Mouse (Mus musculus): Measurements from ENCODE around the gene Tmem191c.
A peak's percentile ranks its signal among the peaks of the same experiment; 100 is the strongest.
"Not testable (repeated sequence)": the region's sequence is repeated elsewhere in the genome, so short reads cannot be mapped to it uniquely, and the experiment has no call there.

Tmem191c gene

GRCm38 (mm10) chr16:17275721-17276120, at the start of gene Tmem191c:
Tmem191c (plus strand) TSS chr16:17276077.
- DNase-seq (ENCODE audit: low spot score): no peak

GRCm38 (mm10) chr16:17226496-17226895, 49.4 kb upstream of the Tmem191c start:
- DNase-seq (ENCODE audit: low spot score): no peak

GRCm38 (mm10) chr16:17231523-17231922, 44.4 kb upstream of the Tmem191c start:
- DNase-seq (ENCODE audit: low spot score): not testable (repeated sequence)

GRCm38 (mm10) chr16:17232794-17233701, 42.8 kb upstream of the Tmem191c start, which contains the start of gene Hic2:
Hic2 (plus strand) TSS chr16:17233572.
- DNase-seq (ENCODE audit: low spot score): peak; percentile 92

GRCm38 (mm10) chr16:17233702-17234498, 42.0 kb upstream of the Tmem191c start:
- no peak for DNase-seq (ENCODE audit: low spot score)

DNA sequence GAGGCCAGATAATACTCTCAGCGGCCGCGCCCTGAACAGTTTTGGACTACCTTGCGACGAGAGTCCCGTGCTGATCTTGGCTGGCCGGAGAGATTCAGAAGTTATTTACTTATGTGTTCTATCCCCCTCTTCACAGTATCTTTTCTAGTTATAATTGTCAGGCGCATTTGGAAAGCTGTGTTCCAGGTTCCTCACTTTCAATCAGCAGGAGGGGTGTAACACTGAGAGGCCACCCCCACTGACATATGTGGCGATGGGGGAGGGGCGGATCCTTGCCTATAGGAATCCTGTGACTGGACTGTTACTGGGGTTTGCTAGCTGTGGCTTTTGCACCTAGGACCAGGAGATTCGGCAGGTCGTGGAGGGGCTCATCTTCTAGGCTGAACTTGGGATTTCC, 41.4 kb upstream of the Tmem191c start:
- DNase-seq (ENCODE audit: low spot score): no peak

- DNase-seq (ENCODE audit: low spot score): no peak
Observed at GRCm38 (mm10) chr16:17234916-17235665, 40.8 kb upstream of the Tmem191c start.

GRCm38 (mm10) chr16:17237634-17238033, 38.2 kb upstream of the Tmem191c start:
- DNase-seq (ENCODE audit: low spot score): no peak

GRCm38 (mm10) chr16:17239409-17239808, 36.5 kb upstream of the Tmem191c start:
- DNase-seq (ENCODE audit: low spot score): no peak

DNA sequence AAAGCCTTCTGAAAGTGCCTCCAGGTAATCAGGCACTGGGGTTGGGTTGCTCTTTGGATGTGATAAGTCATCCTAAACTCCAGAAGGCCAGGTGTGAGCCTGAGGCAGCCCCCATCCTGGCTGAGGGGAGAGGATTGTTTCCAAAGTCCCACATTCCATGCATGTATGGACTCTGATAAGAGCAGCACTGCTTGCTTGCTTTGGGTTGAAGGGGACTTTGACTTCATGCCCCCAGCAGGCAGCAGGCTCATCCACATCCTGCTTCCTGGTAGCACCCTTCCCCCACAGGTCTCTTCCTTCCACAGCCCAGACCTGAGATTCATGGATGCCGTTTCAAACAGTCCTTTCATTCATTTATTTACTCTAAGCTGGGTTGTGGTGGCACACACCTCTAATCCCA, 32.1 kb upstream of the Tmem191c start:
- no peak for DNase-seq (ENCODE audit: low spot score)

DNA sequence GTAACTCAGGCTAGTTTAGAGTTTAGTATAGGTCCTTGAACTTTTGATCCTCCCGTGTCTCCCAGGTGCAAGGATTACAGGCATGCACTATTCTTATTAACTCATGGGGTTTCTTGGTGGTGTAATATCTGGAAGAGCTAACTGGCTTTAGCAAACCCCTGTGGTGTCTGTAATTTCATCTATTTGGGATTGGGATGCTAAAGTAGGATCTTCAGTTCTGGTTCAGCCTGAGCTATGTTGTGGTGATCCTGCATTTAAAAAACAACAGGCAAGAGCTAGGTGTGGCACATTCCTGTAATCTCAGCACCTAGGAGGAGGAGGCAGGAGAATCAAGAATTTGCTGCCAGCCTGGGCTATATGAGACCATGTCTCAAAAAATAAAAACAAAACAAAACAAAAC, 30.9 kb upstream of the Tmem191c start:
- DNase-seq (ENCODE audit: low spot score): no peak

- DNase-seq (ENCODE audit: low spot score): no peak
Observed at GRCm38 (mm10) chr16:17247727-17248126, 28.1 kb upstream of the Tmem191c start.

GRCm38 (mm10) chr16:17249135-17249534, 26.7 kb upstream of the Tmem191c start:
- DNase-seq (ENCODE audit: low spot score): no peak

GRCm38 (mm10) chr16:17251539-17251938, 24.3 kb upstream of the Tmem191c start:
- peak; percentile 84 for DNase-seq (ENCODE audit: low spot score)

DNA sequence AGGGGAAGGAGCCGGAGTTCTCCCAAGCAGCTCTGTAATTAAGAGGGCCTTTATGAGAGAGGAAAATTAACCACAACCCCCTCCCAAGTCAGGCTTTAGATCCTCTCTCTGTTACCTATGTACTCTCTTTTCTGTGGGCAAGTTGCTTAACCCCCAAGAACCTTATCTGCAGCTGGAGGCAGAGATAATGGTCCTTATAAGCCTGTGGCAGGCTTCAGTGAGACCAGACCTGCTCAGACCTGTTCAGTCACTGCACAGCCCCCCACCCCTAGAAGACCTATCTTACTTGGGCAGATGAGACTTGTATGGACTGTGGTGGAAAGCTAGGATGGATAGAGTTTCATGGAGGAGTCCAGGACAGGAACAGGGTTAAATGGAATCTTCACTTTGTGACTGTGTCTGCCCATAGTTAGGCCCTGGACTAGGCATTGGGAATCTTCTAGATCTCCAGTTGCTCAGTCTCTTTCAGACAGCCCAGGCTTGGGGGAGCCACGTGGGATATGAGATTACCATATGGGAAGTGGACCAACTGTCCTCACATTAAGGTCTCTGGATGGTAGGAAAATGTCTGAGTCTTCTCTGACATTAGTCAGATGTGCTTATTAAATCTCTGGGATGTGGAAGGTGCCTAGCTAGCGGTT, 23.7 kb upstream of the Tmem191c start:
- no peak for DNase-seq (ENCODE audit: low spot score)

DNA sequence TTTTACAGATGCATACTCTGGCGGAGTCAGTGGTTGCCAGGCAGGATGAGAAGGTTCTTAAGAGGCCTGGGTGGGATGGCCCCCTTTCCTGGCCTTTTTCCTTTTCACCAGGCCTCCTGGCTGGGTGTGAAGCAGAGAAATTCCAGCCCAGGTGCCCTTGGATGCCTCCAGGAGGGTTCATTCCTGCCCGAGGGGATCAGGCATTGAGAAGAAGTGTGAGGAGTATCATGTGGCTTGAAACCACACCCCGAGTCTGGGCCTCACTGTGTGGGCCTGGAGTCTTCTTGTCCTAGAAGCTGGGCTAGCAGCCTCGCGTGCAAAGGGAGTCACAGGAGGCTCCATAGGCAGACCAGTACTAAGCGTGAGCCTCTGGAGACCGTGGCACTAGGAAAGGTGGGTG, 23.0 kb upstream of the Tmem191c start:
- no peak for DNase-seq (ENCODE audit: low spot score)

- no peak for DNase-seq (ENCODE audit: low spot score)
Observed at GRCm38 (mm10) chr16:17254005-17254597, 21.8 kb upstream of the Tmem191c start.

GRCm38 (mm10) chr16:17255270-17255669, 20.6 kb upstream of the Tmem191c start:
- no peak for DNase-seq (ENCODE audit: low spot score)

DNA sequence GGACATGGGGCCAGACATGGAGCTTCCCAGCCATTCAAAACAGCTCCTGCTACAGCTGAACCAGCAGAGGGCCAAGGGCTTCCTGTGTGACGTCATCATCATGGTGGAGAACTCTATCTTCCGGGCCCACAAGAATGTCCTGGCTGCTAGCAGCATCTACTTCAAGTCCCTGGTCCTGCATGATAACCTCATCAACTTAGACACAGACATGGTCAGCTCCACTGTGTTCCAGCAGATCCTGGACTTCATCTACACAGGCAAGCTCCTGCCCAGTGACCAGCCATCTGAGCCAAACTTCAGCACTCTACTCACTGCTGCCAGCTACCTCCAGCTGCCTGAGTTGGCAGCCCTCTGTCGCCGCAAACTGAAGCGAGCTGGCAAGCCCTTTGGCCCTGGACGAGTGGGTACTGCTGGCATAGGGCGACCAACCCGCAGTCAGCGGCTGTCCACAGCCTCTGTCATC, 18.5 kb upstream of the Tmem191c start:
- no peak for DNase-seq (ENCODE audit: low spot score)

DNA sequence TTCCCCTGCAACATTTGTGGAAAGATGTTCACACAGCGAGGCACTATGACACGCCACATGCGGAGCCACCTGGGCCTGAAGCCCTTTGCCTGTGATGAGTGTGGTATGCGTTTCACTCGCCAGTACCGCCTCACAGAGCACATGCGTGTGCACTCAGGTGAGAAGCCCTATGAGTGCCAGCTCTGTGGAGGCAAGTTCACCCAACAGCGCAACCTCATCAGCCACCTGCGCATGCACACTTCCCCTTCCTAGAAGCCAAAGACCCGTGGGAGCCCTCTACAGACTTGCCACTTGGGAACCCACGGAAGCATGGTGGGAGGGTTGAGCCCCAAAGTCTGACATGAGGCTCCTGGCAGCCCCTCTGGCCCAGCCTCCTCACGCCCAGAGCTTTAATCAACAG, 17.0 kb upstream of the Tmem191c start:
- DNase-seq (ENCODE audit: low spot score): no peak

GRCm38 (mm10) chr16:17261341-17261740, 14.5 kb upstream of the Tmem191c start:
- DNase-seq (ENCODE audit: low spot score): no peak

Measured in ovary, postnatal 14 days (tissue).